Mouse (Mus musculus) ES-E14 (cell line): ENCODE measurements around the gene Ctnna3.

Experiments
- HCFC1 ChIP-seq: IDR thresholded peaks from 2 replicates; pipeline ENCODE4 v1.6.1; 2012; ENCODE audit warnings: low read length, inconsistent platforms, borderline replicate concordance; ENCODE audit not compliant: insufficient read depth
- MAFK ChIP-seq: IDR thresholded peaks from 2 replicates; pipeline ENCODE4 v1.6.1; 2014; ENCODE audit warnings: mild to moderate bottlenecking, low read depth, low read length, inconsistent platforms; ENCODE audit not compliant: insufficient read depth
- ZC3H11A ChIP-seq: IDR thresholded peaks from 2 replicates; pipeline ENCODE4 v1.6.1; 2012; ENCODE audit warnings: low read depth, mild to moderate bottlenecking, inconsistent platforms, low read length, borderline replicate concordance
- ZNF384 ChIP-seq: IDR thresholded peaks from 2 replicates; pipeline ENCODE4 v1.6.1; 2012; ENCODE audit warnings: low read depth, low read length, inconsistent platforms

- TF ChIP-seq MAFK (no peak), ZC3H11A (no peak), HCFC1 (no peak), ZNF384 (no peak)
Measured at GRCm38 (mm10) chr10:64892458-64892857, 1462.6 kb downstream of the Ctnna3 start.
